Mouse (Mus musculus): ENCODE results near the gene Gm5148.
A peak's percentile ranks its signal among the peaks of the same experiment; 100 is the strongest.

Gene Gm5148

GRCm38 (mm10) chr3:37724171-37724804, at the start of gene Gm5148:
Gene Gm5148, minus strand, starts transcription at chr3:37724490.
- DNase-seq (ENCODE audit: low spot score in 2 of 2): peak in 1 of 2 experiments; percentile 43

DNA sequence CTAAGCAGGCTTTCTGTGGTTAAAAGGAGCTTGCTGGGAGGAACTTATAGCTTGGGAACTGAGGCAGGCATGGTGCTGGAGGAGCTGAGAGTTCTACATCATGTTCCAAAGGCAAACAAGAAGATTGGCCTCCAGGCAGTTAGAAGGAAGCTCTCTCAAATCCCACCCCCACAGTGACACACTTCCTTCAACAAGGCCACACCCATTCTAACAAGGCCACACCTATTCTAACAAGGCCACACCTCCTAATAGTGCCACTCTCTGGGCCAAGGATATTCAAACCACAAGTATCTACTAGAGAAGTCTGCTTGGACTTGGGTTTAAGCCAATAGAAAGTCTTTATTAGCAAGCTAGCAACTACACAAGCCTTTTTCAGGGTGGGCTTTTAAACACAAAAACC, 46.7 kb upstream of the Gm5148 start:
- DNase-seq (ENCODE audit: low spot score in 2 of 2): no peak

GRCm38 (mm10) chr3:37769268-37769756, 45.0 kb upstream of the Gm5148 start:
- peak in 1 of 2 experiments; percentile 60 for DNase-seq (ENCODE audit: low spot score in 2 of 2)

GRCm38 (mm10) chr3:37767147-37768015, 43.1 kb upstream of the Gm5148 start:
- DNase-seq (ENCODE audit: low spot score in 2 of 2): no peak

DNA sequence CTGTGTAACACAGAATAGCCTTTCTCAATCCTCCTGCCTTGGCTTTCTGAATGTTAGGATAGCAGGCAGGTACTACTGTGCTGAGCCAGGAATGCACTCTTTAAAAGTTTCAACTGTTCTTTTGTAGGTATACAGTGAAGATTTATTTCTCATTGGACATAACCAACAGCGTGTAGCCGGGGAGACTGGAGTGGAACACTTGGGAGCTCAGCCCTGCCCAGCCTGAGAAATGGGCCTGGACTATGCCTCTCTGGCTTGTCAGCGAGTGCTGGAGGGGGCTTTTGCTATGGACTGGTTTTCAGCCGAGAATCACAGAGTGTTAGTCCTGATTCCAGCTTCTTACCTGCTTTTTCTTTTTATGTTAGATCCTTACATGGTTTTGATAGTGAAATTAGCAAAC, 42.3 kb upstream of the Gm5148 start:
- DNase-seq (ENCODE audit: low spot score in 2 of 2): no peak

DNA sequence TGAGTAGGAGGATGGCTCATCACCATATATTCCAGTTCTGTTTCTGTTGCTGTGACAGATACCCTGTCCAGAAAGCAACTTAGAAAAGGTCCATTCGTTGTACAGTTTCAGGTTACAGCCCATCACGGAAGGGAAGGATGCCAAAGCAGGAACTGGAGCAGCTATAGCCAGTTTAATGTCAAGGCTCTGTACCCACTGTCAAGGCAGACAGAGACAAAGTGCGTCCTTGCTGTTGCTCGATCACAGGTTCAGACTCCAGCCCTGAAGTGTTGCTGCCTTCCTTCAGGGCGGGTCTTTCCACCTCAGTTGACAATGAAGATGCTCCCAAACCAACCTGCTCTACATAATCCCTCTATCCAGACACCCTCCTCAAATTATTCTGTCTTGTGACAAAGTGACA, 41.7 kb upstream of the Gm5148 start:
- no peak for DNase-seq (ENCODE audit: low spot score in 2 of 2)

GRCm38 (mm10) chr3:37765275-37765674, 41.0 kb upstream of the Gm5148 start:
- DNase-seq (ENCODE audit: low spot score in 2 of 2): no peak

- DNase-seq (ENCODE audit: low spot score in 2 of 2): no peak
These were observed 38.0 kb upstream of the Gm5148 start for GRCm38 (mm10) chr3:37762303-37762702.

DNA sequence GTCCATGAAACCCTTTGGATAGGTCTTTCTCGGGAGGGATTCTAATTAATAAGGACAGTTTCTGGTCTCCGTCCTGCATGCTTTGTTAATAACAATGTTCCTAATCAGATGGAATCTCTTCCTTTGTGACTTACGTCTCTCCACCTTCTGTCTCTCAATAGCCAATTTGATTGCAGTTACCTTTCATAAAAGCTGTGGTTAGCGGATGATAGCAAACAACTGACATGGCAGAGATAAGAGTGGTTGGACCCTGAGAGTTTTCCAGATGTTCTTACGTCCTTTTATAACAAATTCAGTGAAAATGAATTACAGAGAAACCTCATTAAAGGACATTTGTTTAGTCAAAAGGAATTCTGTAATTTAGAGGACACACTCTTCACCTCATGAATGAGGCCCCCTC, 37.5 kb upstream of the Gm5148 start:
- DNase-seq (ENCODE audit: low spot score in 2 of 2): no peak

DNA sequence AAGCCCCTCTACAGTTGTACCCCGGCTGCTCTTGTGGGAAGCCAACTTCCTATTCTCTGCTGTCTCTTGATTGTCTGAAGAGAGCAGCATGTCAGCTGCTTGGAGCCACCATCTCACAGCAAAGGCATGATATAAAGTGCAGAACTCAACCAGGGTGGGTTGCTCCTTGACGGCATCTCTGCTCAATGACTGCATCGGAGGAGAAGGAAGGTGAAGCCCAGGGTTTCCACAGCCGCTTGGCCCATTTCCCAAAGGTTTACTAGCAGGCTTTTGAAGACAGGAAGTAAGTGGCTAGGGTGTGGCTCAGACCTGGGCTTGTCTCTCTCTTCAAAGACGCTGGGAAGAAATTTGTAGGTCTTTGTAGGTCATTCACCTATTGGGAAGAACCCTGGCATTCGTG, 36.6 kb upstream of the Gm5148 start:
- DNase-seq (ENCODE audit: low spot score in 2 of 2): no peak

DNA sequence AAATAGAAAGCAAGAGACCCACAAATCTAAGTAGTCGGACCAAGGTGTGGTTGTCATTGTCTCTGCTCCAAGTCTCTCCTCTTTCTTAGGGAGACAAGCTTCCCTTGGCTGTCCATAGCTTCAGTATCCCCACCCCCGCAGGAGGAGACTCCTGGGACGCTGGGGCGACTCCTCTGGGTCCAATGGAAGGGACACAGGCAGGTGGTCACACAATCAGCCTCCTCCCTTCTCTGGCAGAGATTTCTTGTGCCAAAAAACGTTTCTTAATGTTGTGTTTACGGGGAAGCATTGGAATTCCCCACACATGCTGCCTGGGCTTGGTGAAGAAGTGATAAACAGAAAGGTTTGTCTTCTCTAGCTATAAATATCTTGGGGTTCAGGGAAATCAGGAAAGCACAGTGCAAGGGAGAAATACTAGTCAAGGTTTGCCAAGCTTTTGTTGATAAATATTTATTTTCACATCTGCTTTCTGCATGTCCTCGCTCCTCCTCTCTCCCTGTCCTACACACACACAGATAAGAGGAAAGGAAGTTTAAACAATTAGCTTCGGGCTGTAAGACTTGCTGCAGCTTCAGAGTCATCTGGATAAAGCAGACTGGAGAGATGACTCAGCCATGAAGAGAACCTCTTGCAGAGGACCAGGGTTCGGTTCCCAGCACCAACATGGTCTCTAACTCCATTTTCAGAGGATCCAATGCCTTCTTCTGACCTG, 34.5 kb upstream of the Gm5148 start:
- DNase-seq (ENCODE audit: low spot score in 2 of 2): no peak

DNA sequence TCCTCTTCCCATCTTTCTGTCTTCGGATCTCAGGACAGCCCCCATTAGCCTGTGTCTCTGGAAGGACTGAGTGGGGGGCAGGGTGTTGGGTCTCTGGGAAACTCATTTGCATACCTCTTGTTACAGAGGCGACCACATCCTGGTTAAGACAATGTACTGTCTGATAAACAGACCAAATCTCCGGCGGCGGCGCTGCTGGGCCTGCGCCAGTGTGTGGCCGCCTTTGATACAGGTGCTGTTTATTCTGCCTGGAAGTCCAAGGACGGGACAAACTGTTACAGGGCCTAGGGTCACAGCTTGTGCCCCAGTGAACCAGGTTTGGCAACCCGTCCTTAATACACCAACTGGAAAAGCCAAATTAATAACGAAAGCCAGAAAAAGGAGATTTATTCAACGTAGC, 33.8 kb upstream of the Gm5148 start:
- no peak for DNase-seq (ENCODE audit: low spot score in 2 of 2)

- no peak for DNase-seq (ENCODE audit: low spot score in 2 of 2)
These were observed 33.3 kb upstream of the Gm5148 start for GRCm38 (mm10) chr3:37757613-37758012.

DNA sequence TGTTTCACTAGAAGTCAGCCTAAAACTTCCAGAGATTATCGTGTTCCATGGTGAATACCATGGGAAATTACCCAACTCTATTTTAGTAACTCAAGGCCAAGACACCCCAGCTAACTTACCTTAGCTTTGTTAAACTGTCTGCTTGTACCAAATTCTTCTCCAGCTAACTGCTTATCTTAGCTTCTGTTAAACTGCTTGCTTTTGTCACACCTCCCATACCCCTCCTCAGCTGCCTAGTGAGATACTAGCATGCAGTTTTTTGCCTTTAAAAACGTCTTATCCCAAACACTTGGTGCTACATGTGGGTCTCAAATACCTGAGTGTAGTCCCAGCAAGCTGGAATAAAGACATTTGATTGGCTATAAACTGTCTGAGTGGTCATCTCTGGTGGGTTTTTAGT, 31.7 kb upstream of the Gm5148 start:
- no peak for DNase-seq (ENCODE audit: low spot score in 2 of 2)

GRCm38 (mm10) chr3:37754639-37755038, 30.3 kb upstream of the Gm5148 start:
- no peak for DNase-seq (ENCODE audit: low spot score in 2 of 2)

DNA sequence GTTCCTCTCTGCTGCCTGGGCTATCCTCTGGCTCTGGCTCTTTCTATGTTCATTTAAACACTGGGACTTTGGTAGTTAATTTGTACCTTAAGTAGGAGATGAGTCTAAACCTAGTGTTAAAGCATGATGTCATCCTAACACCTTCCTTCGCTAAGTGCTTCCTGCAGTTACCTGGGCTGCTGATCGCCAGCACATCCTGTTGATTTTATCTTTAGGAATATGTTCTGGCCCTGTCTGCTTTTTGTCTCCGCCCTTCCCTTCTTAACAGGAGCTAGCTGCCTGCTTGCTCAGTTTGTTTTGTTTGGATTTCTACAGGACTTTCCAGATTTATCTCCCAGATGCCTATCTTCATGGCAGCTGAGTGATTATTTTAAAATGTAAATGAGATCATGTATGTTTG, 28.9 kb upstream of the Gm5148 start:
- no peak for DNase-seq (ENCODE audit: low spot score in 2 of 2)

DNA sequence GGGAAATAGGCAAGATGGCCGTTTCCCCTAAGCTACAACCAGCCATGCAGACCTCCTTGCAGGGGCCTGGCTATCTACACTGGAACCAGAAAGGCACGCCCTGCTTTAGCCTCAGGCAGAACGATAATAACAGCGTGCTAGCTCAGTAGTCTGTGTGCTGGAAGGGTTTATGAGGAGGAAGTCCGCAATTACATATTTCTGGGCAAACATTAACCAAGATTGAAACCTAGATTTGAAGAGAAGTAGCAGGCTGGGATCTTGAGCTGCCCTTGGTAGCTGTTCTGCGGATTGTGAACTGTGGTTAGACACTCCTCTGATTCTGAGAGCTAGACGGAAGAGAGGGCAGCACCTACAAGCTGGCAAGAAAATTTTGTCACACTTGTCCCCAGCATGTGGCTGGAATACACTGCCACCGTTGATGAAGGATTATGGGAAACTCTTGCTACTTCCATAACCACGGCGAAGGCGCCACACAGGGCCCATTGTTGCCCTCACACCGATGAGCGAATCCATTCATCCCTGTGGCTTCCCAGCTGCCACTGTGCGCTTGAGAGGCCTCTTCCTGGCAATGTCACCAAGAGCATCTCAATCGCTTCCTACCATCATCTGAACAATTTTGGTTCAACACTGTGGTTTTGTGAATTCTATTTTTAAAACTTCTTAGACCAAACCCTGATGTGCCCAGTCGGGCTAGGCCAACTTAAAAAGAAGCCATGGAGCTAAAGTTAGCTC, 23.9 kb upstream of the Gm5148 start:
- no peak for DNase-seq (ENCODE audit: low spot score in 2 of 2)

- no peak for DNase-seq (ENCODE audit: low spot score in 2 of 2)
These were observed 23.1 kb upstream of the Gm5148 start for GRCm38 (mm10) chr3:37747258-37748001.

DNA sequence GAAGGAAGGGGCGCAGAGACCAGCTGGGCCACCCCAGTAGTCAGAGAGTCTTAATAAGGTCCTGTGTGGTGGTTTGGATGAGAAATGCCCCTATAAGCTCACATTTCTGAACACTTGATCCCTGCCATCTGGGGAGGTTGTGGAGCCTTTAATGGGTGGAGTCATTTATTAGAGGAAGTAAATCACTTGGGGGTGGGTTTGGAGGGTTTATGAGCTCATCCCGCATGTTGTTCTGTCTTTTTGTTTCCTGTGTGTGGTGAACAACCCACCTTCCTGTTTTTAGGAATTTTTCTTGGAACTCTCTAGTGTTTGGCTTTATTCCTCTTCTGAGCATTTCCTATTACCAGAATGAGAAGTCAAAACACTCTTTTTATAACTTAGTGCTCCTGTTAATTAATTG, 19.8 kb upstream of the Gm5148 start:
- DNase-seq (ENCODE audit: low spot score in 2 of 2): no peak

- DNase-seq (ENCODE audit: low spot score in 2 of 2): no peak
These were observed 15.7 kb upstream of the Gm5148 start for GRCm38 (mm10) chr3:37739996-37740395.

Data from cerebellum, postnatal 4 days (tissue).